Mouse (Mus musculus) neural tube, embryonic 11.5 days (tissue): Measurements from ENCODE around the gene Syngap1. TPM values are rescaled to one million over a fixed set of nuclear protein-coding genes. Genes with fewer than 3 reads are reported as not detected.
"Not testable (repeated sequence)": the region's sequence is repeated elsewhere in the genome, so short reads cannot be mapped to it uniquely, and the experiment has no call there.

Experiments used
- ATAC-seq: fragments of 200-750 bp; cut with Nextera tagmentation; 2 replicates; pipeline ENCODE4 v1.8.0; 2017; ENCODE audit warnings: moderate number of reproducible peaks, mild to moderate bottlenecking, moderate TSS enrichment, moderate library complexity; ENCODE audit not compliant: insufficient read depth, low FRiP score, low TSS enrichment
- DNase-seq: peaks from one replicate; pipeline ENCODE4 v3.0.0-alpha.2; 2015; ENCODE audit warnings: low spot score
- H3K27ac ChIP-seq: fragments of 300-500 bp; sonication (generic); 2 replicates; pipeline ENCODE4 v1.5.1; 2014; ENCODE audit warnings: low read depth, mild to moderate bottlenecking, low read length
- H3K27me3 ChIP-seq: fragments of 300-500 bp; sonication (generic); 2 replicates; pipeline ENCODE4 v1.6.1; 2014; ENCODE audit warnings: mild to moderate bottlenecking, low read length, mixed read lengths; ENCODE audit not compliant: control insufficient read depth, insufficient read depth
- H3K36me3 ChIP-seq: fragments of 300-500 bp; sonication (generic); 2 replicates; pipeline ENCODE4 v1.6.1; 2014; ENCODE audit warnings: mild to moderate bottlenecking, low read length, moderate library complexity, mixed read lengths; ENCODE audit not compliant: control insufficient read depth, insufficient read depth
- H3K4me1 ChIP-seq: fragments of 300-500 bp; sonication (generic); 2 replicates; pipeline ENCODE4 v1.6.1; 2014; ENCODE audit warnings: low read length, mixed read lengths; ENCODE audit not compliant: control insufficient read depth, insufficient read depth
- H3K4me2 ChIP-seq: fragments of 300-500 bp; sonication (generic); 2 replicates; pipeline ENCODE4 v1.6.1; 2014; ENCODE audit warnings: low read depth, mild to moderate bottlenecking, moderate library complexity
- H3K4me3 ChIP-seq: fragments of 300-500 bp; sonication (generic); 2 replicates; pipeline ENCODE4 v1.5.1; 2014; ENCODE audit warnings: low read depth, low read length
- H3K9ac ChIP-seq: fragments of 300-500 bp; sonication (generic); 2 replicates; pipeline ENCODE4 v1.6.1; 2014; ENCODE audit warnings: mild to moderate bottlenecking, low read length
- H3K9me3 ChIP-seq: fragments of 300-500 bp; sonication (generic); 2 replicates; pipeline ENCODE4 v1.6.1; 2016; ENCODE audit warnings: low read length; ENCODE audit not compliant: control insufficient read depth
- WGBS: fragments of 180-500 bp; shearing (Covaris S2); extraction: QIAGEN DNeasy Blood & Tissue Kit; methylation state at CpG from one replicate; pipeline ENCODE4 v1.1.7; 2014; 5-methylcytosine and 5-hydroxymethylcytosine counted together
- polyA plus RNA-seq: library from polyadenylated mRNA; unstranded; fragments of >200 nt; fragmentation: Nextera tagmentation; extraction: Ambion mirVana; gene quantifications from 2 replicates; pipeline ENCODE4 v1.2.1, GENCODE M21; 2014

The Syngap1 gene
- polyA plus RNA-seq, 1 experiment from 2014 or later = 2.8 TPM

GRCm38 (mm10) chr17:26970221-26970620, 29.2 kb downstream of the Syngap1 start:
- WGBS = 80% methylated on average over 10 of the region's 12 CpGs
- no peaks in the 10 kb centered on the region for H3K27me3 ChIP-seq

GRCm38 (mm10) chr17:26971247-26971905, 30.3 kb downstream of the Syngap1 start:
- Histone ChIP-seq H3K27me3 (no peaks in the 10 kb centered on the region), H3K4me2 (no peak overlapping the region), H3K9ac (no peak overlapping the region), H3K27ac (no peak overlapping the region), H3K9me3 (no peaks in the 10 kb centered on the region), H3K4me3 (no peak overlapping the region), H3K36me3 (peaks cover 7% of the 10 kb centered on the region), H3K4me1 (peaks cover 9% of the 10 kb centered on the region)
- DNase-seq (no peak), ATAC-seq (no peak)
- 59% methylated on average over 7 of the region's 8 CpGs for WGBS

More at GRCm38 (mm10) chr17:26970221-26970620, 29.2 kb downstream of the Syngap1 start:
- Histone ChIP-seq H3K4me1 (peaks cover 9% of the 10 kb centered on the region), H3K27ac (no peak overlapping the region), H3K4me2 (no peak overlapping the region), H3K36me3 (no peaks in the 10 kb centered on the region; the same call in 1 of the 2 replicates), H3K4me3 (no peak overlapping the region), H3K9ac (no peak overlapping the region), H3K9me3 (no peaks in the 10 kb centered on the region)
- DNase-seq (no peak), ATAC-seq (no peak)

DNA sequence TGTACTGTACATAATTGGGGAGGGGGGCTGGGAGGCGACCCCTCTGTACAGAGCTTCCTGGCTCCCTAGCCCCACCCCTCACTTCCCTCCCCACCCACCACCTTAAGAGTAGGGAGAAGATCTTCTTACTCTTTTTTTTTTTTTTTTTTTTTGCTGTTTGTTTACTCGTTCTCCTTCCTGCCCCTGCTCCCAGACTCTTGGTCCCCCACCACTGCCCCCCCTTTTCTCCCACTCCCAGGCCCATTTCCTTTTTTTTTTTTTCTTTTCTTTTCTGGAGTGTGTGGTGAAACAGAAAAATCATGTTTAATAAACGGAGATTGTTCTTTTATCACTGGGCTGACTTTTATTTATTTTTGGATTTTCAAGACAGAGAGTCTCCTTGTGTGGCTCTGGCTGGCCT, 31.1 kb downstream of the Syngap1 start:
- peak overlapping the region; percentile 79 for H3K4me2 ChIP-seq
- no peaks in the 10 kb centered on the region for H3K27me3 ChIP-seq
- 3% methylated on average over 3 of the region's 3 CpGs for WGBS
- H3K4me3 ChIP-seq = peak overlapping the region; percentile 56
- H3K36me3 ChIP-seq = peaks cover 8% of the 10 kb centered on the region
- no peaks in the 10 kb centered on the region for H3K9me3 ChIP-seq
- H3K27ac ChIP-seq = no peak overlapping the region
- DNase-seq (no peak), ATAC-seq (no peak)
- peaks cover 9% of the 10 kb centered on the region for H3K4me1 ChIP-seq
- peak overlapping the region; percentile 75 for H3K9ac ChIP-seq

GRCm38 (mm10) chr17:26972703-26973574, 31.9 kb downstream of the Syngap1 start, which contains the start of gene Zbtb9:
Zbtb9 (plus strand) TSS chr17:26973167.
- peaks cover 9% of the 10 kb centered on the region for H3K4me1 ChIP-seq
- H3K4me3 ChIP-seq = peak within 1 kb of the TSS; percentile 56
- under 1% methylated on average over 71 of the region's 75 CpGs for WGBS
- peak within 1 kb of the TSS; percentile 76 for H3K9ac ChIP-seq
- no peaks in the 10 kb centered on the region for H3K27me3 ChIP-seq
- H3K27ac ChIP-seq = peak within 1 kb of the TSS; percentile 70
- DNase-seq = peak; percentile 96
- peak within 1 kb of the TSS; percentile 79 for H3K4me2 ChIP-seq
- no peaks in the 10 kb centered on the region for H3K9me3 ChIP-seq
- peaks cover 11% of the 10 kb centered on the region for H3K36me3 ChIP-seq
- peak; percentile 99 for ATAC-seq

GRCm38 (mm10) chr17:26974547-26974946, 33.5 kb downstream of the Syngap1 start:
- ATAC-seq (no peak), DNase-seq (no peak)
- peaks cover 9% of the 10 kb centered on the region for H3K4me1 ChIP-seq
- no peak overlapping the region for H3K9ac ChIP-seq
- no peaks in the 10 kb centered on the region for H3K9me3 ChIP-seq
- H3K27ac ChIP-seq = no peak overlapping the region
- H3K4me2 ChIP-seq = no peak overlapping the region
- no peak overlapping the region for H3K4me3 ChIP-seq
- H3K27me3 ChIP-seq = no peaks in the 10 kb centered on the region
- 93% methylated on average over 15 of the region's 15 CpGs for WGBS
- H3K36me3 ChIP-seq = peaks cover 16% of the 10 kb centered on the region

DNA sequence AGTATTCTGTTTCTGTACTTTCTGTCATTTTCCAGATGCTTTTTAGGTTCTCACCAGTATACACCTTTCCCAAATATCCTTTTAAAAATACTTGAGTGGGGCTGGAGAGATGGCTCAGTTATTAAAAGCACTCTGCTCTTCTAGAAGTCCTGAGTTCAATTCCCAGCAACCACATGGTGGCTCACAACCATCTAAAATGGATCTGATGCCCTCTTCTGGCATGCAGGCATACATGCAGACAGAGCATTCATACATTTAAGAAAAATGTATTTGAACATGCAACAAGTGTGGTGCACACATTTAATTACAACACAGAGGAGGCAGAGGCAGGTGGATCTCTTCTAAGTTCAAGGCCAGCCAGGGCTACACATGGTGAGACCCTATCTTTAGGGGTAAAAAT, 34.4 kb downstream of the Syngap1 start:
- DNase-seq (no peak), ATAC-seq (no peak)
- Histone ChIP-seq H3K9me3 (no peaks in the 10 kb centered on the region), H3K4me3 (no peak overlapping the region), H3K4me2 (no peak overlapping the region), H3K27ac (no peak overlapping the region), H3K4me1 (peaks cover 9% of the 10 kb centered on the region), H3K27me3 (no peaks in the 10 kb centered on the region), H3K9ac (no peak overlapping the region), H3K36me3 (peaks cover 16% of the 10 kb centered on the region)

GRCm38 (mm10) chr17:26977354-26977753, 36.3 kb downstream of the Syngap1 start:
- WGBS = 92% methylated on average over 6 of the region's 6 CpGs
- H3K4me3 ChIP-seq, H3K27me3 ChIP-seq, DNase-seq, H3K4me1 ChIP-seq, H3K4me2 ChIP-seq, H3K9me3 ChIP-seq, H3K9ac ChIP-seq, H3K27ac ChIP-seq, ATAC-seq: not testable (repeated sequence)
- peaks cover 16% of the 10 kb centered on the region for H3K36me3 ChIP-seq

GRCm38 (mm10) chr17:26979426-26979825, 38.4 kb downstream of the Syngap1 start:
- H3K27me3 ChIP-seq = no peaks in the 10 kb centered on the region
- ATAC-seq (no peak), DNase-seq (no peak)
- peaks cover 16% of the 10 kb centered on the region for H3K36me3 ChIP-seq
- no peak overlapping the region for H3K4me3 ChIP-seq
- 83% methylated on average over 2 of the region's 2 CpGs for WGBS
- H3K4me1 ChIP-seq = no peaks in the 10 kb centered on the region; the same call in 1 of the 2 replicates
- H3K9me3 ChIP-seq = no peaks in the 10 kb centered on the region
- H3K9ac ChIP-seq = no peak overlapping the region
- H3K27ac ChIP-seq = no peak overlapping the region
- H3K4me2 ChIP-seq = no peak overlapping the region
